Mouse (Mus musculus): ENCODE data around the gene Man1c1.

Gene Man1c1

GRCm38 (mm10) chr4:134512798-134513197 lies 191.3 kb downstream of the Man1c1 start:
- peak; percentile 76 for DNase-seq (ENCODE audit: inconsistent ontology term)

GRCm38 (mm10) chr4:134511730-134512129 lies 192.4 kb downstream of the Man1c1 start:
- no peak for DNase-seq (ENCODE audit: inconsistent ontology term)
